In genomic region chr2:179729802-179730201, GRCm38 (mm10) we compare ENCODE assay signal across 20 mouse cellular contexts.
"Had no signal": no experiment of that assay in that cellular context is flagged by ENCODE, and none has a peak within 500 bp of the region (broad histone marks: within the 10 kb centered on the region; RNA-seq: fewer than 3 reads in every experiment).

No protein-coding gene starts in this region.

- H3K4me2 ChIP-seq: liver, embryonic 13.5 days; liver, embryonic 15.5 days; lung, embryonic 14.5 days; midbrain, embryonic 11.5 days; neural tube, embryonic 13.5 days had no signal

- H3K9ac ChIP-seq: liver, embryonic 13.5 days; liver, embryonic 15.5 days; lung, embryonic 14.5 days; neural tube, embryonic 13.5 days had no signal

- H3K27ac ChIP-seq: liver, embryonic 13.5 days; liver, embryonic 15.5 days; macrophage; neural tube, embryonic 13.5 days had no signal

- H3K9me3 ChIP-seq: liver, embryonic 13.5 days; liver, embryonic 15.5 days; neural tube, embryonic 13.5 days had no signal

- H3K27me3 ChIP-seq: liver, embryonic 13.5 days; liver, embryonic 15.5 days; megakaryocyte, embryonic 14.5 days had no signal

- DNase-seq: liver, embryonic 13.5 days; lung, adult 18-20 months; lung, embryonic 14.5 days; lung, postnatal 14 days; lung, postnatal 36 days; midbrain, embryonic 14.5 days; retina, postnatal 1 day; right cerebral cortex, adult 18-20 months; right cerebral cortex, postnatal 25 days; right cerebral cortex, postnatal 4 days; spleen, adult 18-20 months; thymus, adult 18-20 months; thymus, postnatal 14 days; thymus, postnatal 36 days had no signal

- H3K36me3 ChIP-seq: liver, embryonic 13.5 days; liver, embryonic 15.5 days; neural tube, embryonic 13.5 days had no signal

- H3K4me1 ChIP-seq: liver, embryonic 13.5 days; liver, embryonic 15.5 days; megakaryocyte, embryonic 14.5 days had no signal

- H3K4me3 ChIP-seq: liver, embryonic 13.5 days; liver, embryonic 15.5 days; megakaryocyte, embryonic 14.5 days; neural tube, embryonic 13.5 days had no signal

- ATAC-seq: midbrain, embryonic 16.5 days had no signal
